Mouse (Mus musculus) heart, postnatal 14 days (tissue): ENCODE results near the gene Dmrtc2. TPM values are rescaled to one million over a fixed set of nuclear protein-coding genes. Genes with fewer than 3 reads are reported as not detected.
A peak's percentile ranks its signal among the peaks of the same experiment; 100 is the strongest.
"Not testable (repeated sequence)": the region's sequence is repeated elsewhere in the genome, so short reads cannot be mapped to it uniquely, and the experiment has no call there.

Source experiments
- DNase-seq, 2 experiments: peaks; one replicate each; pipeline ENCODE4 v3.0.0; 2021 to 2022
- intact Hi-C: fragments of 180-260 bp; cut with DNase I; formaldehyde crosslinking; loops from one replicate; pipeline ENCODE4 v1.15.1; 2025
- total RNA-seq, 2 experiments: library from RNA; stranded (reverse); gene quantifications; 2 replicates each; pipeline ENCODE4 v1.2.3; 2021

Gene Dmrtc2
- total RNA-seq, 2 experiments from 2014 or later, result not detected

DNA sequence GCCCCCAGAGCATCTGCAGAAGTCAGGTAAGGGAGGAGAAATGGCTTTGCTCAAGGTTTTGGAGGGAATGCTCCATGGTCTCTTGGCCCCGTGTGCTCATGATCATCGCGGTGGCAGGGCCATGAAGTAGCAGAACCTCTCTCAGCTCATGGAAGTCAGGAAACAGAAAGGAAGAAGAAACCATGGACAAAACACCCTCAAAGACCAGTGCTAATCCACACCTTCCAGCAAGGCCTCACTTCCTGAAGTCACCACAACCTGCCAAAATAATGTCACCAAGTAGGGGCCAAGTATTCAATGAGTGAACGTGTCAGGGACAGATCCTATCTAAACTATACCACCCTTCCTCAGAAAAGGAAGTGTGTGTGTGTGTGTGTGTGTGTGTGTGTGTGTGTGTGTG is 7.0 kb upstream of the Dmrtc2 start:
- intact Hi-C loops, result no loop called here
- no peak for DNase-seq

DNA sequence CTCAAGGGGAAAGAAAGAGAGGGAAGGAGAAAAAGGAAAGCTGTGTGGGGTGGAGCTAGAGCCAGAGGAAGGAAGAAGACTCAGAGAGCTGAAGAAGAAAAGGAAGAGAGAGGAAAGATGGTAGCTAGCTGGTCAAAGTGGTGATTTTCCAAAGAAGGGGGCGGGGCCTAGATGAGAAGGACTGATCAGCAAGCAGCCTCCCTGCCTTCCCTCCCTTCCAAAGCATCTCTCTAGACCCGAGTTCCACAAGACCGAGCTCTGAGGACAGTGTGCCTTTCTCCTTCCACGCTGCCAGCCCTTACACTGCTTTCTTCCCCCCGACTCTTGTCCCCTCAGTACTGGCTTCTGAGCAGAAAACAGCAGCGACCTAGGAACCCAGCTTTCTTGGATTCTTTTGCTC is 5.7 kb upstream of the Dmrtc2 start:
- intact Hi-C loops, result no loop called here
- DNase-seq, result no peak

DNA sequence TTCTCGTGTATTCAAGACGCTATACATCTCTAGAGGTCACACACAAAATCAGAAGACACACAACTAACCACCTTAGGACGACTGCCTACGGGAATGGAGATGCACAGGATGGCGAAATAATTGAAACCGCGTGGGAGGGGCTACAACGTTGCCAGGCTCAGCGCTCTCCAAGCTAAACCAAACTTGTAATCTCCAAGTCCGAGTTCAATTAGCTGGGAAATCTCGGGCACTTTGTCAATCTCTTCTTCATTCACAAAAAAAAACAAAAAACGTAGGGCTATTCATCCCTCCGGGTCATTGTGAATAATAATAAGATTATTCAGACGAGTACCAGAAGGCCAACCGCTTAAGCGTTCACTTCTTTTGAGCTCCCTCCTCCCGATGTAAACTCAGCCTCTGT is 777 bp upstream of the Dmrtc2 start:
- no peak for DNase-seq
- intact Hi-C loops, result no loop called here

DNA sequence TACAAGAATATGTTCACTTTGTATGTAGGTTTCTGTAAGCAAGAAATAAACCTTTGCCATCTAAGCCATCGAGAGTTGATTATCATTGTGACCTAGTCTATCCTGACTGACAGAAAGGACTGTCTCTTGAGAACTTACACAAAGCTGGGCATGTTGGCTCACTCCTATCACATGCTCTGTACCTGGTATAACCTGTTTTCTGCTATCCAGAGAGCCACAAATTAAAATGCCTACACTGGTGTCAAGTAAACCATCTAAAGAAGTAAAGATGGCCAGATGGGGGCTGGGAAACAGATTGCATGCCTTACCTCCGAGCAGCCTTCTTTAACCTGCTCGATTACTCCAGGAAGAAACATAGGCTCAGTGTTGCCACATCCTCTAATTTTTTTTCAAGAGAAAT is 7.7 kb downstream of the Dmrtc2 start:
- intact Hi-C loops, result no loop called here
- no peak for DNase-seq

DNA sequence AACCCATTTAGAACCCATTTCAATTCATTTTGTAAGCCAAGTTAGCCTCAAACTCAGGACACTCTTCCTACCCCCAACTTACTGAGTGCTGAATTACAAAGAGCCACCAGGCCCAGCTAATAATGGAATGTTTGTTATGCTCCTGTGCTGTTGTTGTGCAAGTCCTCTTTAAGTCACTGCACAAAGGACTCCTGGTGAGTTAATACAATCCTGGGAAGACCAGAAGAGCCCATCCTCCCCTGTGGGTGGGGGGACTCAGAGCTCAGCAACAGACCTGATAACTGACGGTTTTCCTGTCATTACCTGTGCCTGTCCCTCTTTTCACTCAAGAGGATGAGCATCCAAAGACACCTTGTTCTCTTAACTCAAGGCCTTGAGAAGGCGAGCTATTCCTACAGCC is 9.8 kb downstream of the Dmrtc2 start:
- intact Hi-C loops, result loop anchor here (10.0 kb wide), 1 partner anchor 335 kb away; no protein-coding TSS in a partner anchor
- DNase-seq, result no peak

DNA sequence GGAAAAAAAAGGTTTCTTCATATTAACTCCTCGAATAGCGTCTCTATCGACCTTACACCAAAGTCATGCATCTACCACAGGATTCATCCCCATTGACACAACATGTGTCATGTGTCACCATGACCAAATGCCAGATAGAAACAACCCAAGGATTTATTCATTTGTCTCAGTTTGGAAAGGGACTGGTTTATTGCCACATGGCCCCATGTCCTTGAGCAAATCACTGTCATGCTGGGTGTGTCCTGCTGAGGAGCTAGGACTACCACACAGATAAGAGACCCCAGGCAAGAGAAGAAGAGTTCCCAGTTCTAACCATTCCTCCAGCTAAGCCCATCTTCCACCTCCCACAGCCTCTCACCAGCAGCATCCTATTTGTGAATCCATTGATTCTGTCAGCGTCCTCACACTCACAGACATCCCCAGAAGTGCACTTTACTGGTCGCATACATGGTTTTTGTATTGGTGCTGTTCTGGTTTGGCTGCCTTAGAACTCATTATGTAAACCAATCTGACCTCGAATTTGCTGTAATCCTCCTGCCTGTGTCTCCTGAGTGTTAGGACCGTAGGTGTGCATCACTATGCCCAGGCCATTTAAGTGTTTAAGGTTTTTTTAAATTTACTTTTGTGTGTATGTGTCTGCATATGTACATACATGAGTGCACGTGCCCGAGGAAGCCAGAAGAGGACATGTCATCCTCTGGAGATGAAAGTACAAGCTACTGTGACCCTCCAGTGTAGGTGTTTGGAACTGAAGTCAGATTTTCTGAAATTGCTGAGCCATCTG is 12.8 kb downstream of the Dmrtc2 start:
- intact Hi-C loops, result loop anchor here (10.0 kb wide), 1 partner anchor 332 kb away; no protein-coding TSS in a partner anchor
- no peak for DNase-seq

DNA sequence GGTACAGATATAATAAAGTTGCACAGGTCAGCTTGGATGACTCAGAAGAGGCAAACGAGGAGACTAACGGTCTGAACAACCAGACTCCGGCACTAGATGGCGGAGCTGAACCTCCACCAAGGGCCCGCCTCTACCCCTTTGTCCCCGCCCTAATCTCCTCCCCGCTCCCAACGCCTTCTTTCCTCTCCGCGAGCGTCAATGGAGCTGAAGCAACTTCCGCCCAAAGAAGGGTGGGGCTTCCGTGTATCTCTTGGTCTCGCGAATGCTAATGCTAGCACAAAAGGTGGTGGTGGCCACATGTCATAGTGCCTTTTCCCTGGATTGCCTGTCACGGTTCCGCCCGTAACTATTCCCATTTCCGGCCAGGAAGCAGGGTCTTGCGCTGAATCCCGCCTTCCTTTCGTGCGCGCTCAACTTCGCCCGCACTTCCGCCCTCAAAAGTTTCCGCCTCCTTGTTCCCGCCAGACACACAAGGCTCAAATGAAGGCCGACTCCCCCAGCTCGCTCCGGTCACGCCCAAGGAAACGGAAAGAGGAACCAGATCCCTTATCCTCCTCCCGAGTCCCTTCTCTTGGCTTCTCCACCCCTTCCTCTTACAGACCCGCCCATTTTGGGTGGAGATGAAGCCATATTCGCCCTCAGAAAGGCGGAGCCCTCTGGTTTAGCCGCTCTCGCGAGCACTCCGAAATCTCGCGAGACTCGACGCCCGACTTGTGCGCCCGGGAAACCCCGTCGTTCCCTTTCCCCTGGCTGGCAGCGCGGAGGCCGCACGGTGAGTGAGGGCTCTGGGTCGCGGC is 14.2 kb downstream of the Dmrtc2 start, which contains the start of gene Rps19:
TSS of gene Rps19 (plus strand) at position 476 of the 797 bp plus-strand sequence.
- DNase-seq, result peak; percentile 98 to 99
- intact Hi-C loops, result loop anchor here (10.0 kb wide), 1 partner anchor 331 kb away; no protein-coding TSS in a partner anchor

DNA sequence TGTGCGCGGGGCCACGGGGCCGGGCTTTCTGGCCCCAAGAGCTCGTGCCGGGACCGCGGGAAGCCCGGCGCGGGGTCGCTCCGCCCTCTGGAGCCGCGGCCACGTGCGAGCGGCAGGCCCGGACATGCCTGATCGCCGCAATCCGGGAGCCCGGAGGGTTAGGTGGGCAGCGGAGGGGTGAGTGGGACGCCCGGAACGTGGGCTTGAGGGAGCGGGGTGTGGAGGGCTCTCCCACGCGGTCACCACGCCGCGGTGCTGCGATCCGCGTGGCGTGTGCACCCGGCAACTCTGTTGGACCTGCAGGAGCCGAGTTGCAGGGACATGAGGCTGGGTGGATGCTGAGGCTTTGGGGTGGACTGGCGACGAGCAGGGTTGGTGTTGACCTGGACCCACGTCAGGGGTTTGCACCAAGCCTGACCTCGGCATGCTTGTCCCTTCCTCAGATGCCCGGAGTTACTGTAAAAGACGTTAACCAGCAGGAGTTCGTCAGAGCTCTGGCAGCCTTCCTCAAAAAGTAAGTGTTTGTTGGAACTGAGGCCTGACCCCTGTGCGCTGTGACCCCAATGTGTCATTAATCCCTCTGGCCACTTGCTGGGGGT is 14.9 kb downstream of the Dmrtc2 start:
- peak in 1 of 2 experiments; percentile 29 for DNase-seq
- intact Hi-C loops, result loop anchor here (5.0 to 10.0 kb wide), 3 partner anchors 193 to 743 kb away; partner anchors contain the start of gene B3gnt8

DNA sequence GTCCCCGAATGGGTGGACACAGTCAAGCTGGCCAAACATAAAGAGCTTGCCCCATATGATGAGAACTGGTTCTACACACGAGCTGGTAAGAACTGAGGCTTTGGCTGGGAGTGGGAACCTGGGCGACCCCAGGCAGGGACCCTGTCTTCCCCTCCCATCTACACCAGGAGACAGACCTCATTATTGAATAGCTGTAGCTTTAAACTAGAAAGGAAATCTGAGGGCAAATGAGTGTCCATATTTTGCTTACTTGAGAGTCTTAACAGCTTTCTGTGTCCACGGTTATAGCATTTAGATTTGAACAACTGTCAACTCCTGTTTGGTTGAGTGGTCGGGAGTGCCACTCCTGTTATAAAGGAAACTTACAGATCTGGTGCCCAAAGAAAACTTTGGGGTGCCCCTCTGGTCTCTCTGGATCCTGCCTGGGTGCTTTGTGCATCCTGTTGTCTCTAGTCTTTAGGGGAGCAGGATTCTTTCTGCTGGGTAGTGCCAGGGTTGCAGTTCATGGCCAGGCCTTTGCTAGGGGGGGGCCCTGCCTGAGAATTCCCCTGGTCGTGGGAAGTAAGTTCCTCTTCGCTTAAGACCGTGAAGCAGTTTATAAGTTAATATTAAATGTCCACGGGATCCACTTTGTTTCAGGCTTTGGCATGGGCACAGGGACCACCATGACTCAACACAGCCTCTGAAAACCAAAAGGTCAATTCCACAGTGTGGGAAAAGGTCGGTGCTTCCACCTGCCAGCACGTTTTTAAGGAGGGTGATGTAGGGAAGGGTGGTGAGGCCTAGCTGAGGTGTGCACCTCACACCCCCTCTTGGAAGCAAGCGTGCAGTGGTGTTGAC is 15.8 kb downstream of the Dmrtc2 start:
- intact Hi-C loops, result loop anchor here (5.0 to 10.0 kb wide), 3 partner anchors 192 to 742 kb away; partner anchors contain the start of gene B3gnt8
- DNase-seq, result no peak

DNA sequence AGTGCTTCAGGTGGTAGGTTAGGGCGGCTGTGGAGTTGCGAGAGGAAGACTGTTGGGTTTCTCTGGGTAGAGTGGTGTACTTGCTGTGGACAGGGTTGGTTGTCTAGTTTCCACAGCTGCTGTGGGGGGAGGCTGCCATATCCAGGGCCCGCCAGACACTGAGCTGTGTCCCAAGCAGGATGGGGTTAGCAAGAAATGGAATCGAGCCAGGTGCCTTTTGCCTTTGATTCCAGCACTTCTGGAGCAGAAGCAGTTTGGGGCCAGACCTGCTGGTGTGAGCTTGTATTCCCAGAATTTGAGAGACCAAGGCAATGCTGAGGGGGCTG is 16.4 kb downstream of the Dmrtc2 start:
- DNase-seq, result peak in 1 of 2 experiments; percentile 24

DNA sequence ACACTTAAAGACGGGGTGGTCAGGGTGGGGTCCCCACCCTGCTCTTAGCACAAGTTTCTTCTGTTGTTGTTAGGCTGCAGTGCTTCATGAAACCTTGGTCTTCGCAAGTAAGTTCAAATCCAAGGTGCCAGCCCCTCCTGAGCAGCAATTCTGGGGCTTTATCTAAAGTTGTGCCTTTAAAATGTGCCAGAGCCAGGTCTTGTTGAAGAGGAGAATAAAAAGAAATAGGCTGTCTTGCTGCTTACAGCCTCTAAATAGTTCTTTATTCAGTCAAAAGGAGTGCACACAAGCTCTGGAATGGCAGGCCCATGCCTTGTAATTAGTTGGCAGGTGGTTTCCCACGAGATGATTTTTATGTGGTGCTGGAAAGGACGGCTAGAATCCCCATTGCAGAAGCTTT is 17.2 kb downstream of the Dmrtc2 start:
- intact Hi-C loops, result loop anchor here (5.0 to 10.0 kb wide), 3 partner anchors 190 to 740 kb away; partner anchors contain the start of gene B3gnt8
- DNase-seq, result no peak

More for the DNA sequence above, 16.4 kb downstream of the Dmrtc2 start:
- intact Hi-C loops, result loop anchor here (5.0 to 10.0 kb wide), 3 partner anchors 191 to 741 kb away; partner anchors contain the start of gene B3gnt8

DNA sequence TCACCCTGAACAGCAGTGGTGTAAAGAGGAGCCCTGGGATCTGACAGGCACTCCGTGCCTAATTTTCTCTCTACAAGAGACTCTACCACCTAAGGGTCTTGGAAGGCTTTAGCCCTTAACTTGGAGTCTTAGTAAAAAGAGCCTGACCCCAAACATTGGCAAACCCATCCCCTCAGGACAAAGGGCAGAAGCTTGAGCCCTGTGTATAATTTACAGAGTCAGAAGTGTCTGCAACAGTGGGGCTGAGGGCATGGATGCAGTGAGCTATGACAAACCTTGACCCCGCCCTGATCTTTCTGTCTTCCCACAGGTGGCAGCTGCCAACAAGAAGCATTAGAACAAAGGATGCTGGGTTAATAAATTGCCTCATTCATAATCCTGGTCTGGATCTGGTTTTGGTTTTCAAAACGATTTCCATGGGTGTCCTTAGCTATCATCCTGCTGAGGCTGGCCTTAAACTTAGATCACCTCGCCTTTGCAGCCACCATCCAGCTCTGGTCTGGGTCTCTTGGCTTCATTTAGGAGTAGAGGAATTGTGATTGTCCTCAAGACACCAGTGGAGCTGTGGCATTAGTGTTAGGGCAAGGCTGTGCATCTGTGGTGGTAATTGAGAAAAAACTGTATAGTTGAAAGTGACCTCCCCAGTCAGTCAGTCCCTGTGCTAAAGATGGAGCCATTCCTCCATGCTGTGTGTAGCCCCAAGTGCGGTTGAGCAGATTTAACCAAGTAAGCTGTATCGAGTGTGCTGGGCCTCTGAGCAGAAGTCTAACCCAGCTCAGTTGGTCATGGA is 19.8 kb downstream of the Dmrtc2 start:
- intact Hi-C loops, result loop anchor here (1.0 to 10.0 kb wide), 6 partner anchors 15 to 738 kb away; partner anchors contain the start of gene B3gnt8
- DNase-seq, result no peak

DNA sequence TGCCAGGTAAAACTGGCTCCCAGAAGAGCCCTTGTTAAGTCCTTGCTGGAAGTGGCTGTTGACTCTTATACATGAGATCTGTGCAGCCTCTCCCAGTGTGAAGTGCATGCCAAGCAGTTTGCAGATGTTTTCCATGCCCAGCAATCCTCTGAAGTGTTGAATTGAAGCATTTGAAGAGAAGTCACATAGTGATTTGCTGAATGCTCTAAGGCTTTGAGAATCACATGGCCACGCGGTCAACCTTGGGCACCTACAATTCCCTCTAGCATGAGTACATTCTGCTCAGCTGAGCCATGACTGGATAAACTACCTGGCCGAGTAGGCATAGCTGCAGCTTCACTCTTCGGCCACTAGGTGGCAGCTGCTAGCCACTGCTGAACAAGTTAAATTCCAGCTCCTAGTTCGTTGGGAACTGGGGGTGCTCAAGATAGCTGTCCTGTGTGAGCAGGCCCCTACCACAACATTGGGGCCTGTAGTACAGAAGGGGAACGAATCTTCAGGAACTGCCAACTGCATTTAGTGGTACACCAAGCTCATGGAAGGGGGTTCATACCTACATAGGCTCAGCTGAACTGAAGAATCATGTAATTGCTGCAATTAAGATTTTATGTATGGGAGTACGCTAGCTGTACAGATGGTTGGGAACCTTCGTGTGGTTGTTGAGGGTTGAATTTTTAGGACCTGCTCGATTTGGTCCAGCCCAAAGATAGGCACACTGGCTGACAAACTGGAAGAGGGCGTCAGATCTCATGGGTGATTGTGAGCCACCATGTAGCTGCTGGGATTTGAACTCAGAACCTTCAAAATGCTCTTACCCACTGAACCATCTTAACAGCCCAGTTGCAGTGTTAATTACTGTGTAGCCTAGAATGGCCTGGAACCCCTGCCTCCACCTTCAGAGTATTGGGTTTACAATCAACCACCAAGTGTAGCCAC is 20.7 kb downstream of the Dmrtc2 start:
- intact Hi-C loops, result loop anchor here (1.0 to 2.0 kb wide), 3 partner anchors 14 to 74 kb away; no protein-coding TSS in a partner anchor
- DNase-seq, result peak; percentile 74 to 82

DNA sequence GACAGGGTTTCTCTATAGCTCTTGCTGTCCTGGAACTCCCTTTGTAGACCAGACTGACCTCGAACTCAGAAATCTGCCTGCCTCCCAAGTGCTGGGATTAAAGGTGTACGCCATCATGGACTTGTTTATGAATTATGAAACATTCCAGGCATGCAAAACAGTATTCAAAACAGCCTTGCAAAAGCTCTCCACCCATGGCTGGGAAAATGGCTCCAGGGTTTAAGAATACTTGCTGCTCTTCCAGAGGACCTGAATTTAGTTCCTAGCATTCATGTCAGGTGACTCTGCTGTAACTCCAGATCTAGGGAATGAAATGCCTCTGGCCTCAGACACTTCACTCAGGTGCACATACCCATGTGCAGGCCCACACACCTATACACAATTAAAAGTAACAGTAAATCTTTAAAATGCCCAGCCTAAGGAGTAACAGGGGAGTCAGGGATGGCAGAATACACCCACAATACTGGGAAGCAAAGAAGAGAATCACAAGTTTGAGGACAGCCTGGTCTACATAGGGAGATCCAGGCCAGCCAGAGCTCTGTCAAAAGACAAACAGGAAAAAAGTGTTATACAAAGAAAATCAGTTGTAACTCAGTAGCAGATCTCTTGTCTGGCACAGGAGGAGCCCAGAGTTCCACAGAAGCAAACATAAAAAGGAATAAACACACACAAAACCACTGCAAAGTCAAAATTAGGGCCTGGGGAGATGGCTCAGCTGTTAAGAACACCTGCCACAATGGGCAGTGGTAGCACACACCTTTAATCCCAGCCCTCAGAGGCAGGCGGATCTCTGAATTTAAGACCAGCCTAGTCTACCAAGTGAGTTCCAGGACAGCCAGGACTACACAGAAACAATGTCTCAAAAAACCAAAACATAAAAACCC is 21.6 kb downstream of the Dmrtc2 start:
- DNase-seq, result no peak
- intact Hi-C loops, result loop anchor here (2.0 kb wide), 2 partner anchors 13 to 73 kb away; no protein-coding TSS in a partner anchor

DNA sequence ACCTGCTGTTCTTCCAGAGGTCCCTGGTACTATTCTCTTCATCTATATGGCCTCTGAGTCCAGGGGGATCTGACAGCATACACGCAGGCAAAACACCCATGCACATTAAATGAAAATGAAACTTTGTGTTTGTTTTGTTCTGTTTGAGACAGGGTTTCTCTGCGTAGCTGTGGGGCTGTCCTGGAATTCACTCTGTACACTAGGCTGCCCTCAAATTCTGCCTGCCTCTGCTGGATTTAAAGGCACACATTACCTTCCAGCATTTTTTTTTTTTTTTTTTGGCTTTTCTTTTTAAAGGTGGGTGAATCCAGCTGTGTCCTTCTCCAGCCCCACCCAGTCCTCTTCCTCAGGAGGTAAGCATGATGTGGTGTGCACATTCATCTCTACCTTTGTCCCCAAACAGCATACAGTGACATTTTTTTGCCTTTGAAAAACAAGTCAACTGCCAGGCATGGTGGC is 22.3 kb downstream of the Dmrtc2 start:
- no peak for DNase-seq
- intact Hi-C loops, result no loop called here

DNA sequence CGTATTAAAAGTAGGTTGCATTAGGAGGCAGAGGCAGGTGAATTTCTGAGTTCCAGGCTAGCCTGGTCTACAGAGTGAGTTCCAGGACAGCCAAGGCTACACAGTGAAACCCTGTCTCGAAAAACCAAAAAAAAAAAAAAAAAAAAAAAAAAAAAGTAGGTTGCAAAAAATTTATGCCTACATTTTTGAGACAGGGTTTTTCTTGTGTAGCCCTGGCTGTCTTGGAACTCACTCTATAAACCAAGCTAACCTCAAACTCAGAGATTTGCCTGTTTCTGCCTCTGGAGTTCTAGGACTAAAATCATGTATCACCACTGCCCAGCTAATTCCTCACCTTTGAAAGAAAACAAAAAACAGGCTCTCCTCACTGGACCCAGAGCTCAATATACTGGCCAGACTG is 25.9 kb downstream of the Dmrtc2 start:
- DNase-seq, intact Hi-C loops: not testable (repeated sequence)

DNA sequence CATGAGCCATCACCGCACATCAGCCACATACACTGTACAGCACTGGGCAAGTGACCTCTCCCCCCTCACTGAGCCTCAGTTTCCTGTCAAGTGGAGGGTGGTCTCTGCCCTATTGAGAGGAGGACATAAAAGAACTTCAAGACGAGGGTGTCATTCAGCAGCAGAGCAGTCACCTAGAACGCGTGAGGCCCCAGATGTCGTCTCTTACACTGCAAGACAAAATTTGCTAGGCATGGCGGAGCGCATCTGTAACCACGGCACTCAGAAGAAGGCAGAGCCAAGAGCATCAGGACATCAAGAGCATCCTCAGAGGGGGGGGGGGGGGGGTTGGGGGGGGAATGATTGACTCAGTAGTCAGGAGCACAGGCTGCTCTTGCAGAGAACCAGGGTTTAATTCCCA is 26.4 kb downstream of the Dmrtc2 start:
- no peak for DNase-seq
- intact Hi-C loops, result no loop called here
